Mouse (Mus musculus): ENCODE measurements around the gene M1ap. TPM values are rescaled to one million over a fixed set of nuclear protein-coding genes. Genes with fewer than 3 reads are reported as not detected.

M1ap gene
- polyA plus RNA-seq, 1 experiment from 2014 or later: not detected

DNA sequence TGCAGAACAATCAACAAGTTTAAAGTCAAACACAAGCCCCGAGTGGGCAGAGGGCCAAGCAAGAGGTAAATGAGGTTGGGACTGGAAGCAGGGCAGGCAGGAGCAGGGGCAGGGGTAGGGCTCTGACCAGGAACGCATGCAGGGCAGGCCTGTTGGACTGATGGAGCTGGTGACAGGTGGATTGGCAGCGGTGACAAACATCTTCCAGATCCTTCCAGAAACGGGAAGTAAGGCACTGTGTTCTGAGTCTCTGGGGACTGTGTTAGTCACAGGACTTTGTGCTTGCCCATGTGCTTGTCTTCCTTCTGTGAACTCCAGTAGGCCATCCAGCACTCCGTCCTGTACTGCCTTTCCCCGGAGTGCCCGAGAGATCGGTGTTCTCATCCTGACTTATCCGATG lies 98.0 kb downstream of the M1ap start:
- 75% methylated on average over 9 of the region's 9 CpGs for WGBS
- ATAC-seq (ENCODE audit: low FRiP score, low read depth): no peak
- Histone ChIP-seq H3K4me2 (replicated peaks) (no peak overlapping the region), H3K4me3 (no peak overlapping the region), H3K9me3 (no peaks in the 10 kb centered on the region), H3K27me3 (replicated peaks) (no peaks in the 10 kb centered on the region), H3K27ac (no peak overlapping the region), H3K4me1 (no peaks in the 10 kb centered on the region), H3K36me3 (no peaks in the 10 kb centered on the region), H3K9ac (no peak overlapping the region)

DNA sequence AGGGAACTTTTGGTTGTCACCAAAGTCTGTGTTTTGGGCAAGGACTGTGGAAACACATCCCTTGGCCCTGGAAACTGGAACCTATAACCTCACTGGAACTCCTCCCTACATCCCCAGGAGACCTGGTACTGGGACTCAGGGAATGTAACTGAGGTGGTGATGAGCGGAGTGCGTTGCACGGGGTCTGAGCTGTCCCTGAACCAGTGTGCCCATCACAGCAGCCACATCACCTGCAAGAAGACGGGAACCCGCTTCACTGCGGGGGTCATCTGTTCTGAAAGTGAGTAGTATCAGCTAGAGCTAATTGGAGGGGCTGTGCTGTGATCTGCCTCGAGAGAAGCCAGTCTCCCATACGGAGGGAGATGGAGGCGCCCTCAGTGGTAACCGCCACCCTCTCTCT lies 102.7 kb downstream of the M1ap start:
- no peak for ATAC-seq (ENCODE audit: low FRiP score, low read depth)
- WGBS: 72% methylated on average over 10 of the region's 10 CpGs

DNA sequence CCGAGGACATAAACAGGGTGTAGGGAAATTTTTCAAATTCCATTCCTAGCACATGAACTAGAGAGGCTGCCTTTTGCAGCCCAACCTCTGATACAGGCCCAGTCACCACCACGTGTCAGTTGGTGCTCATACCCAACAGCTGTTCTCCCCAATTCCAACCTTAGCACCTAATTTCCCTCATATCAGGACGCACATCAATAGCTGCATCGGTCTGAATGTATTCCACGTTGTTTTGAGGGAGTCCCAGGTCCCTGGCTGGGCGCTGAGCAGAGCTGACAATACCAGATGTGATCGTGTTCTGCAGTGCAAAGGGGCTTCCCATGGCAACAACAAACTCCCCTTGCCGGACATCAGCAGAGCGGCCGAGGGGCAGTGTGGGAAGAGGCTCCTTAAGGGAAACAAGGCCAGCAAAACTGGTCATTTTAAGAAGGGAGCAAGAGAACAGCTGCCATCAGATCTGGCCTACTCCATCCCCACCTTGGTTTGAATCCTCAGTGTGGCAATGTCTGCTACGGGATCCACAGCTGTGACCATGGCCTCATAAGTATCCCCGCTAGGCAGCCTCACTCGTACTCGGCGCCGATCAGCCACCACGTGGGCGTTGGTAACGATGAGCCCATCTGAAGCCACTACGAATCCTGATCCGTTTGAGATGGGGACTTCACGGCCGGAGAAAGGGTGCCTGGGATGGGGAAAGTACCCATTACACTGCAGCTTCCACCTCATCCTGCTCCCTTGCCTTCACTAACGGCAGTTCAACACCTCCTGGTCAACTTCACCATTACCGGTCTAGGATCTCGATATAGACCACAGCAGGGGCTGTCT lies 106.6 kb downstream of the M1ap start:
- Histone ChIP-seq H3K4me2 (replicated peaks) (peak overlapping the region; percentile 93), H3K27me3 (replicated peaks) (no peaks in the 10 kb centered on the region), H3K9me3 (no peaks in the 10 kb centered on the region), H3K4me3 (peak overlapping the region; percentile 95), H3K36me3 (peaks cover 32% of the 10 kb centered on the region), H3K4me1 (peaks cover 22% of the 10 kb centered on the region), H3K27ac (no peak overlapping the region), H3K9ac (peak overlapping the region; percentile 95)
- 3% methylated on average over 26 of the region's 26 CpGs for WGBS
- ATAC-seq (ENCODE audit: low FRiP score, low read depth): peak; percentile 23

More for the DNA sequence above, 102.7 kb downstream of the M1ap start:
- no peaks in the 10 kb centered on the region for H3K27me3 ChIP-seq (replicated peaks)
- no peaks in the 10 kb centered on the region for H3K9me3 ChIP-seq
- H3K27ac ChIP-seq: no peak overlapping the region
- H3K4me1 ChIP-seq: peaks cover 11% of the 10 kb centered on the region
- no peak overlapping the region for H3K4me2 ChIP-seq (replicated peaks)
- H3K36me3 ChIP-seq: peaks cover 14% of the 10 kb centered on the region
- no peak overlapping the region for H3K9ac ChIP-seq
- H3K4me3 ChIP-seq: no peak overlapping the region

DNA sequence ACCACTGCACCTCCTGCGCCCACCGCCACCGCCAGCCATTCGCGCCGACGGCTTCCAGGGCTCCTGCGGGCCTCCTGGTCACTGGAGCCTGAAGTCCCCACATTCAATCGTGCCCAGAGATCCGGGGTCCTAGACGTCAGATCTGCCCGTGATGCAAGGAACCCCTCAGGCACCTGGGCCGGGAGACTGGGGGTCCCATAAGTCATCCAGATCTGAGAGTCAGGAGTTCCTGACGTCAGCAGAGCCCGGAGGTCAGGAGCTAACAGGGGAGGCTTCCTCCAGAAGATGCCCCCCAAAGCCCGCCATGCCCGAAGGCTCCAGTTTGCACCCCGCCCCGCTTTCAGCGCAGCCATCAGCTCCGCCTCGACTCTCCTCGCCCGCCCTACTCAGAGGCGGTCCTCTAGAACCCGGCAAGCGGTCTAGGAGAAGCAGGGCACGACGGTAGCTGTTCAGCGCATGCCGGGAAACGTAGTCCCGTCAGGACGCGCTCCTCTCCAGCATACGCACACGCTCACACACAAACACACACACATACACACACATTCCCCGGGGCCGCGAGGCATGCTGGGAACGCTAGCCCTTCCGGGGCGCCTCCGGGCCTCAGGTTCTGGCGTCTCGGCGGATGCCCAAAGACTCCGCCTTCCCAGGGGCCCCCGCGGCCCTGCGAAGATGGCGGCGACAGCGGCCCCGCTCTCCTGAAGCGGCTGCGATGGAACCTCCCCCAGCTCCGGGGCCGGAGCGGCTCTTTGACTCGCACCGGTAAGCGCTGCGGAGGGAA lies 107.6 kb downstream of the M1ap start, which contains the start of gene Aup1:
TSS of gene Aup1 (plus strand) at position 448 of the 778 bp plus-strand sequence.
- peaks cover 32% of the 10 kb centered on the region for H3K36me3 ChIP-seq
- H3K4me2 ChIP-seq (replicated peaks): peak within 1 kb of the TSS; percentile 93
- peak; percentile 96 for ATAC-seq (ENCODE audit: low FRiP score, low read depth)
- H3K9me3 ChIP-seq: no peaks in the 10 kb centered on the region
- no peaks in the 10 kb centered on the region for H3K27me3 ChIP-seq (replicated peaks)
- H3K27ac ChIP-seq: peak within 1 kb of the TSS; percentile 53; the same call in 1 of the 2 replicates
- whole genome bisulfite sequencing: under 1% methylated on average over 64 of the region's 64 CpGs
- peak within 1 kb of the TSS; percentile 95 for H3K9ac ChIP-seq
- peak within 1 kb of the TSS; percentile 95 for H3K4me3 ChIP-seq
- H3K4me1 ChIP-seq: peaks cover 22% of the 10 kb centered on the region

DNA sequence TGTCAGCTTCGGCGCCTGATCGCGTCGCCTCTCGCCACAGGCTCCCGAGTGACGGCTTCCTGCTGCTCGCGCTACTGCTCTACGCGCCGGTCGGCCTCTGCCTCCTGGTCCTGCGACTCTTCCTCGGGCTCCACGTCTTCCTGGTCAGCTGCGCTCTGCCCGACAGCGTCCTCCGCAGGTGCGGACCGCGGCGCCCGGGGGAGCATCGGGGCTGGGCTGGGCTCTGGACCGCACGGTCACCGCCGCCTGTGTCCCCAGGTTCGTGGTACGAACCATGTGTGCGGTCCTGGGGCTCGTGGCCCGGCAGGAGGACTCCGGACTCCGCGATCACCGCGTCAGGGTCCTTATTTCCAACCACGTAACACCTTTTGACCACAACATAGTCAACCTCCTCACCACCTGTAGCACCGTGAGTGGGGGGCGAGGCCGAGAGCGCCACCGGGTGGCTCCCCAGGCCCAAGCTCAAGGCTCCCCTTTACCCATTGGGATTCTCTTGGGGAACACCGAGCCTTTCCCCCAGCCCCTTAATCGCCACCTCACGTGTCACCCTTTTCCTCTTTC lies 108.2 kb downstream of the M1ap start, which contains the start of gene Htra2:
TSS of gene Htra2 (minus strand) at position 403 of the 561 bp plus-strand sequence.
- Histone ChIP-seq H3K27me3 (replicated peaks) (no peaks in the 10 kb centered on the region), H3K4me1 (peaks cover 22% of the 10 kb centered on the region), H3K27ac (peak within 1 kb of the TSS; percentile 53; the same call in 1 of the 2 replicates), H3K9ac (peak within 1 kb of the TSS; percentile 95), H3K4me2 (replicated peaks) (peak within 1 kb of the TSS; percentile 93), H3K4me3 (peak within 1 kb of the TSS; percentile 95), H3K9me3 (no peaks in the 10 kb centered on the region), H3K36me3 (peaks cover 32% of the 10 kb centered on the region)
- peak; percentile 57 for ATAC-seq (ENCODE audit: low FRiP score, low read depth)
- WGBS: under 1% methylated on average over 50 of the region's 50 CpGs

DNA sequence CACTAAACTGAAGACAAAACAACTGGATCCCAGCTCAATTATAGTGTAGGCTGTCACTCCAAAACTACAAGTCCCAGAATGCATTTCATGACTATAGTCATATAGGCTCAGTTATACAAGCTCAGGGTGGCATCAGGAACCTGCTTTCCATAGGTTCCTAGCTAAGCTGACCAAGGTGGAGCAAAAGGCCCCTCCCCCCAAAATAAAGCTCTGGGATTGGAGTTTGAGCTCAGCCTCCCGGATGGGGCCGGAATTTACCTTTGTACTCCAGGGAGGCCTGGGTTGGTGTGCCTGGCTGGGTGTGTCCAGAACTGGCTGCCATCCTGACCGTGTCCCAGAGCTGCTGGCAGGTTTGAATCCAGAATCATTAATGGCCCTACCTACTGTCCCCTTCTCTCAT lies 111.1 kb downstream of the M1ap start, which contains the start of gene Dqx1:
TSS of gene Dqx1 (plus strand) at position 55 of the 400 bp plus-strand sequence.
- H3K27me3 ChIP-seq (replicated peaks): peaks cover 8% of the 10 kb centered on the region
- H3K27ac ChIP-seq: no peak within 1 kb of the TSS
- no peak within 1 kb of the TSS for H3K4me2 ChIP-seq (replicated peaks)
- no peak within 1 kb of the TSS for H3K4me3 ChIP-seq
- ATAC-seq (ENCODE audit: low FRiP score, low read depth): no peak
- H3K9ac ChIP-seq: no peak within 1 kb of the TSS
- peaks cover 18% of the 10 kb centered on the region for H3K36me3 ChIP-seq
- WGBS: 44% methylated on average over 3 of the region's 3 CpGs
- H3K4me1 ChIP-seq: peaks cover 18% of the 10 kb centered on the region
- no peaks in the 10 kb centered on the region for H3K9me3 ChIP-seq

DNA sequence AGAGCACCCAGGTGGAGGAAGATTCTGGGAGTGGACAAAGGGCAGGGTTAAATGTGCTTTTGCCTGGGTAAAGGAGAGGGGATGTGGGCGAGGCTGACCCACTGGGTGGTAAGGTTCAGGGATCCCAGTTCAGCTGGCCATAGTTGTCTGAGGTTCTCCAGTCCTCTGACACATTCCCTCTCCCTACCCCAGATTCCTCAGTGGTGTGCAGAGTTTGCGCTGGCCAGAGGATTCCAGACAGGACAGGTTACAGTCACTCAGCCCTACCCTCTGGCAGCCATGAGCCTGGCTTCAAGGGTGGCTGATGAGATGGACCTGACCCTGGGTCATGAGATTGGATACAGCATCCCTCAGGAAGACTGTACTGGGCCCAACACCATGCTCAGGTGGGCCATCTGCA lies 112.0 kb downstream of the M1ap start:
- H3K36me3 ChIP-seq: peaks cover 18% of the 10 kb centered on the region
- no peak for ATAC-seq (ENCODE audit: low FRiP score, low read depth)
- no peaks in the 10 kb centered on the region for H3K9me3 ChIP-seq
- 84% methylated on average over 2 of the region's 2 CpGs for WGBS
- H3K4me2 ChIP-seq (replicated peaks): no peak overlapping the region
- H3K27ac ChIP-seq: no peak overlapping the region
- no peak overlapping the region for H3K4me3 ChIP-seq
- H3K27me3 ChIP-seq (replicated peaks): peaks cover 18% of the 10 kb centered on the region
- H3K9ac ChIP-seq: no peak overlapping the region
- H3K4me1 ChIP-seq: peaks cover 11% of the 10 kb centered on the region

DNA sequence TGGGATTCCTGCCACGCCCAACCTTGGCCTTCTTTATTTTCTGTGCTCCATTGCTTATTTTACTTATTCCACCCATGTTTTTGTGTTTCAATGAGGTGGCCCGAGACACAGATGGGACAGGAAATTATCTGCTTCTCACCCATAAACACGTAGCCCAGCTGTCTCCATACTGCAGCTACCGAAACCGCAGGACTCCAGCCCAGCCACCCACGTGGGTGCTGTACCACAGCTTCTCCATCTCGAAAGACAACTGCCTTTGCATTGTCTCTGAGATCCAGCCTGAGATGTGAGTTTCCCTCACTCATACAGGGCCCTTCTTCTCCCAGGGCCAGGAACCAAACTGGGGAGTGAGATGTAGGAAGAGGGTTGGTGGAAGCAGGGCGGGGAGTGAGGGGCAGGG lies 119.3 kb downstream of the M1ap start:
- whole genome bisulfite sequencing: 49% methylated on average over 8 of the region's 8 CpGs
- H3K27me3 ChIP-seq (replicated peaks): peaks cover 88% of the 10 kb centered on the region
- no peak overlapping the region for H3K4me3 ChIP-seq
- H3K9me3 ChIP-seq: no peaks in the 10 kb centered on the region
- ATAC-seq (ENCODE audit: low FRiP score, low read depth): no peak
- H3K9ac ChIP-seq: no peak overlapping the region
- no peaks in the 10 kb centered on the region for H3K36me3 ChIP-seq
- H3K27ac ChIP-seq: no peak overlapping the region
- peaks cover 16% of the 10 kb centered on the region for H3K4me1 ChIP-seq
- H3K4me2 ChIP-seq (replicated peaks): no peak overlapping the region

DNA sequence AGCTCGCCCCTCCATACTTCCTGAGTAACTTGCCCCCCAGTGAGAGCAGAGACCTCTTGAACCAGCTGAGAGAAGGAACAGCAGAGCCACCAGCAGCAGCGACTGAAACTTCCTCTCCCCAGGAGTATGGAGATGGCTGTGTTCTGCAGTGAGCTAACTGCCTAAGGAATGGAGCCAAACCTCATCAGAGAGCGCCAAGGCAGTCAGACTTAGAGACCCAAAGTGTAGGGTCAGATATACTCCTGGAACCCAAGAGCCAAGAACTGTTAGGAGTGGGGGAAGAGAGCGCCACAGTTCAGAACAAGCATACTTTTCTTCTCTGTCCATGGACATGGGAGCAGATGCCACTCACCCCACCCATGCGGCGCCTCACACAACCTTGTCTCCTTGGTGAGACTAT lies 119.7 kb downstream of the M1ap start:
- H3K36me3 ChIP-seq: no peaks in the 10 kb centered on the region
- no peak overlapping the region for H3K4me2 ChIP-seq (replicated peaks)
- no peak for ATAC-seq (ENCODE audit: low FRiP score, low read depth)

DNA sequence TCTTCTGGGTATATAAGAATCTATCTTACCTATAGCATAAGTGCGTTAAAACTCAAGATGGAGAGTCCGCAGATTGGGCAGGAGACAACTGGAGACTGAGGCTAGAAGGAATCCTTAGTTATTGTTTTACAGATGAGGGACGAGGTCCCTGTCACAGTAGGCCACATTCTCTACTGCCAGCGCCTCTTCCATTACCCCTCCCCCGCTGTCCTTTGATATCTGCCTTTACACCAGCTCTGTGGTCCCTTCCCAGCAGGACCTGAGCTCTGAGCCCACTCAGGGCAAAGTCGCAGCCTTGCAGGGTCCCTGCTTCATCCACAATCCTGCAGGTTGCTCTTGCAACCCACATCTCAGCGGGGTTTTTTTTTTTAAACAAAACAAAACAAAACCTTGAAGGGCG lies 121.5 kb downstream of the M1ap start:
- H3K36me3 ChIP-seq: no peaks in the 10 kb centered on the region
- peaks cover 24% of the 10 kb centered on the region for H3K4me1 ChIP-seq
- H3K9me3 ChIP-seq: no peaks in the 10 kb centered on the region
- WGBS: 4% methylated on average over 8 of the region's 8 CpGs
- H3K27me3 ChIP-seq (replicated peaks): peaks cover 98% of the 10 kb centered on the region
- H3K27ac ChIP-seq: no peak overlapping the region
- H3K9ac ChIP-seq: peak overlapping the region; percentile 50
- peak overlapping the region; percentile 33 for H3K4me3 ChIP-seq
- H3K4me2 ChIP-seq (replicated peaks): peak overlapping the region; percentile 49
- no peak for ATAC-seq (ENCODE audit: low FRiP score, low read depth)

More for the DNA sequence above, 119.7 kb downstream of the M1ap start:
- Histone ChIP-seq H3K4me3 (no peak overlapping the region), H3K27me3 (replicated peaks) (peaks cover 93% of the 10 kb centered on the region), H3K9me3 (no peaks in the 10 kb centered on the region), H3K9ac (no peak overlapping the region), H3K4me1 (peaks cover 21% of the 10 kb centered on the region), H3K27ac (no peak overlapping the region)
- WGBS: 35% methylated on average over 6 of the region's 6 CpGs

DNA sequence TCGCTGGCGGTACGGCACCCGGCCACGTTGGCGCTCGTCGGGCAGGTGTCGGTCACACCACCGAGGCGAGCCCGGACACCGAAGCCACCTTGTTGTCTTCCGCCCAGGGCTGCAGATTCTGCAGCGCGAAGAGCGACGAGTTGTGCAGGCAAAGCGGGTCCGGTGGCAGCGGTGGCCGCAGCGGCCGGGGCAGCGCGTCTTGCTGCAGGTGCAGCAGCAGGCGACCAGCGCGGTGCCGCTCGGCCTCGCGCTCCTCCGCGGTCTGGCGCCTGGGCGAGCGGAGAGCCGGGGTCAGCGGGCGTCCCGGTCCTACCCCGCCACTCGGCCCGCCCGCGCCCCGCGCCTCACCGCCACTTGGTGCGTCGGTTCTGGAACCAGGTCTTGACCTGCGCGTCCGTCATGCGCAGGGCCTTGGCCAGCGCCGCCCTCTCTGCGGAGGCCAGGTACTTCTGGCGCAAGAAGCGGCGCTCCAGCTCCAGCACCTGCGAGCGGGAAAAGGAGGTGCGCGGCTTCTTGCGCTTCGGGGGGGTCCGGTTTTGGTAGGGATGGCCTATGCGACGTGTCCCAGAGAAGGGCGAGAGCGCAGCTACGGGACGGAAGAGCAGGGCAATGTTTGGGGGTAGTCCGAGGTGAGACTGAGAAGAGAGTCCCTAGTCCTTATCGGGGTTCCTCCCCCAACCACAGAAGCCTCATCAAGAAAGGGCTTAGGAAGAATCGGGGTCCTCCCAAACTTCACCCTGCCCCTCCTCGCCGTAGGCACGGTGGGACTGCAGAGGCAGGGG lies 122.2 kb downstream of the M1ap start:
- H3K36me3 ChIP-seq: no peaks in the 10 kb centered on the region
- peak overlapping the region; percentile 49 for H3K4me2 ChIP-seq (replicated peaks)
- no peaks in the 10 kb centered on the region for H3K9me3 ChIP-seq
- under 1% methylated on average over 81 of the region's 81 CpGs for WGBS
- peak overlapping the region; percentile 50 for H3K9ac ChIP-seq
- H3K4me1 ChIP-seq: peaks cover 24% of the 10 kb centered on the region
- no peak for ATAC-seq (ENCODE audit: low FRiP score, low read depth)
- H3K27me3 ChIP-seq (replicated peaks): peaks cover 98% of the 10 kb centered on the region
- H3K4me3 ChIP-seq: peak overlapping the region; percentile 33
- no peak overlapping the region for H3K27ac ChIP-seq
